Mouse (Mus musculus) small intestine, adult 2 months (tissue): Measurements from ENCODE around the gene Pick1.

ENCODE experiments used
- CTCF ChIP-seq: fragments of 200-500 bp; IDR thresholded peaks from 2 replicates; pipeline ENCODE4 v1.5.1; 2012; ENCODE audit warnings: low read depth, mild to moderate bottlenecking, control low read depth, inconsistent platforms, low read length, moderate library complexity, mixed read lengths; ENCODE audit not compliant: insufficient replicate concordance, insufficient read length; ENCODE audit errors: extremely low read depth
- POLR2A ChIP-seq: fragments of 200-500 bp; IDR thresholded peaks from 2 replicates; pipeline ENCODE4 v1.6.1; 2012; ENCODE audit warnings: low read depth, mild to moderate bottlenecking, control low read depth, inconsistent platforms, low read length, moderate library complexity

DNA sequence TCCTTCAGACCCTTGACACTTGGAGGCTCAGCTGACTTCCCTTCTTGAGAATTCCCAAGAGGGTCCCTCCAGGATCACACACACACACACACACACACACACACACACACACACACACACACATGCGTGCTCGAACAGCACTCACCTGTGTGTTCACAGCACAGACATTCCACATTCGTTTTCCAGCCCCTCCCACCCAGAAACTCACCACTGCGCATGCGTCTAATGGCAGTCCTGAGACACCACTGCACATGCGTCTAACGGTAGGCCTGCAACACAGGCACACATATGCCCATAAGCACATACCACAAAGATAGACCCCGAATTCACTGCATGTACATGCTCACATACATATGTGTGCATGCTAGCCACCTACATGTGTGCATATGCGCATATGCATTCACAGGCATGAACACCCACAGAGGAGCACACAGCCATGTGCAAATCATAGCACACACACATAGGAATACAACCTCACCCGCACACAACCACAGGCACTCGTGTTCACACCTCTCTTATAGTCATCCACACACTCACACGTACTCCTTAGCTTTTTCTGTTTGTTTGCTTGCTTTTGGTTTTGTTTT lies 29.5 kb upstream of the Pick1 start:
- no peak for TF ChIP-seq POLR2A
- TF ChIP-seq CTCF: no peak
